Mouse (Mus musculus) erythroblast, embryonic 14.5 days (primary cell): ENCODE data around the gene Il24.

ENCODE experiments used
- GATA1 ChIP-seq: IDR thresholded peaks from 2 replicates; pipeline ENCODE4 v1.6.1; 2012; ENCODE audit warnings: low read length, inconsistent platforms, mixed read lengths
- TAL1 ChIP-seq: IDR thresholded peaks from 3 replicates; pipeline ENCODE4 v1.6.1; 2012; ENCODE audit warnings: low read length, inconsistent platforms, mixed read lengths

GRCm38 (mm10) chr1:130864741-130865140 is 22.5 kb downstream of the Il24 start:
- TF ChIP-seq TAL1 (no peak), GATA1 (no peak)
